In the genomic region with DNA sequence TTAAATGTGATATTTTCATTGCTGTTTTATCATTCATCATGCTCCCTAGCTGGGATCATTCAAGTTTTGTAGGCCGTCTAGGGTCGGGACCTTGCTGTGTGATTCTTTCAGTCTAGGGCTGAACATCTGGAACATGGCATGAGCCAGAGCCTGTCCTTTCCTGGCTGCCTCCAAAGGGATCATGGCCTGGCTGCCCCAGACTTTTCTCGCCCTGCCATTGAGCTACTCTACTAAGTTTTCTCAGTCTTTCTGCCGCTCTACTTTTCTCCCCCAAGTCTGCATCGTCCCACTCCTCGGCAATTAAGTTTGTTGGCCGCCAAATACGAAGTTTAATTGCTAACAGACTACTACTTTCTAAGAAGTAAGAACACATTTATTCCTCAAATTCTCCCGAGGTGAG, we compare ENCODE assay signal across 8 mouse cellular contexts. TPM values are rescaled to one million over a fixed set of nuclear protein-coding genes. Genes with fewer than 3 reads are reported as not detected.
A peak's percentile ranks its signal among the peaks of the same experiment; 100 is the strongest.
DNase-seq lines count a peak whose midpoint lies in the region; ATAC-seq and TF ChIP-seq lines count a peak whose summit lies in the region.

No protein-coding gene starts in this region.

- no peaks in the 10 kb centered on the region for H3K27me3 ChIP-seq in hindbrain, embryonic 10.5 days (ENCODE audit: insufficient read depth, poor library complexity, severe bottlenecking)
- H3K27me3 ChIP-seq in liver, embryonic 14.5 days (ENCODE audit: control insufficient read depth, insufficient read depth, low read length): no peaks in the 10 kb centered on the region
- H3K27me3 ChIP-seq in stomach, postnatal 0 days (ENCODE audit: control insufficient read depth, insufficient read depth, low read length): no peaks in the 10 kb centered on the region

- no peak for TF ChIP-seq EP300 in liver, embryonic 14.5 days (IDR thresholded peaks at IDR 0.05; ENCODE audit: low read depth)
- no peak for TF ChIP-seq EP300 in stomach, postnatal 0 days (optimal IDR thresholded peaks at IDR 0.05)

- peaks cover 61% of the 10 kb centered on the region for H3K36me3 ChIP-seq in hindbrain, embryonic 10.5 days
- peaks cover 30% of the 10 kb centered on the region for H3K36me3 ChIP-seq in liver, embryonic 14.5 days (replicated peaks; ENCODE audit: control insufficient read depth, insufficient read depth, low read depth)
- H3K36me3 ChIP-seq in stomach, postnatal 0 days (ENCODE audit: control insufficient read depth, insufficient read depth, low read length): peaks cover 17% of the 10 kb centered on the region

- peak overlapping the region; percentile 94 for H3K9ac ChIP-seq in liver, embryonic 14.5 days (replicated peaks)
- H3K9ac ChIP-seq in stomach, postnatal 0 days (ENCODE audit: low read length): no peak overlapping the region; the same call in 1 of the 2 replicates

- H3K4me1 ChIP-seq in hindbrain, embryonic 10.5 days (replicated peaks): peaks cover 22% of the 10 kb centered on the region
- peaks cover 7% of the 10 kb centered on the region in 2 experiments for H3K4me1 ChIP-seq in liver, embryonic 14.5 days (replicated peaks; ENCODE audit: control insufficient read depth in 2 of 2, insufficient read depth in 2 of 2, low read length in 1 of 2)
- H3K4me1 ChIP-seq in stomach, postnatal 0 days (replicated peaks; ENCODE audit: control insufficient read depth, insufficient read depth): 0 out of 2 replicates have a peak, but pooled peaks cover 2% of the 10 kb centered on the region

- H3K27ac ChIP-seq in gastrocnemius, adult 2 months: peak overlapping the region; percentile 96
- H3K27ac ChIP-seq in hindbrain, embryonic 10.5 days: peak overlapping the region; percentile 92
- H3K27ac ChIP-seq in liver, embryonic 14.5 days: no peak overlapping the region
- H3K27ac ChIP-seq in stomach, postnatal 0 days (replicated peaks): no peak overlapping the region

- H3K9me3 ChIP-seq in hindbrain, embryonic 10.5 days: no peaks in the 10 kb centered on the region
- H3K9me3 ChIP-seq in liver, embryonic 14.5 days (ENCODE audit: control insufficient read depth, low read length): no peaks in the 10 kb centered on the region
- no peaks in the 10 kb centered on the region for H3K9me3 ChIP-seq in stomach, postnatal 0 days (ENCODE audit: control insufficient read depth, low read length)

- DNase-seq in gastrocnemius, adult 2 months: no peak
- DNase-seq in gastrocnemius, postnatal 10 days: no peak
- DNase-seq in c-Kit-negative CD71-positive TER-119-positive erythroid progenitor cells, embryonic 14.5 days (ENCODE audit: low read depth, low spot score): peak; percentile 11
- peak; percentile 49 for DNase-seq in hindbrain, embryonic 10.5 days (ENCODE audit: low spot score)
- no peak for DNase-seq in liver, embryonic 14.5 days (ENCODE audit: low read depth in 3 of 3, low spot score in 3 of 3)
- no peak for DNase-seq in stomach, postnatal 0 days (ENCODE audit: low spot score)
- no peak for DNase-seq in right cerebral cortex, postnatal 25 days
- DNase-seq in ovary, adult 18-20 months (ENCODE audit: low spot score): no peak

- WGBS in hindbrain, embryonic 10.5 days: 20% methylated on average over 9 of the region's 9 CpGs
- WGBS in liver, embryonic 14.5 days (ENCODE audit: insufficient replicate concordance): 26% methylated on average over 9 of the region's 9 CpGs
- 18% methylated on average over 9 of the region's 9 CpGs for WGBS in stomach, postnatal 0 days

- no peak for ATAC-seq in liver, embryonic 14.5 days (ENCODE audit: insufficient read depth)
- ATAC-seq in stomach, postnatal 0 days (ENCODE audit: low FRiP score, low TSS enrichment): no peak

- intact Hi-C loops in gastrocnemius, adult 2 months (cut with DNase I): loop anchor here (2.0 kb wide), 1 partner anchor 20 kb away; a partner anchor contains a TSS

- peak overlapping the region; percentile 80 for H3K4me2 ChIP-seq in liver, embryonic 14.5 days (ENCODE audit: low read depth)
- H3K4me2 ChIP-seq in stomach, postnatal 0 days (replicated peaks; ENCODE audit: low read depth): peak overlapping the region; percentile 84

- peak overlapping the region; percentile 80 for H3K4me3 ChIP-seq in gastrocnemius, adult 2 months
- peak overlapping the region; percentile 83 for H3K4me3 ChIP-seq in hindbrain, embryonic 10.5 days
- H3K4me3 ChIP-seq in liver, embryonic 14.5 days (ENCODE audit: insufficient read depth in 1 of 2, low read depth in 2 of 2, low read length in 2 of 2): peak overlapping the region; percentile 26 to 94
- H3K4me3 ChIP-seq in stomach, postnatal 0 days (ENCODE audit: low read depth, low read length): peak overlapping the region; percentile 89

- TF ChIP-seq CTCF in gastrocnemius, adult 2 months (IDR thresholded peaks at IDR 0.05): no peak
- TF ChIP-seq CTCF in liver, embryonic 14.5 days (IDR thresholded peaks at IDR 0.05; ENCODE audit: low read depth): no peak
- TF ChIP-seq CTCF in stomach, postnatal 0 days (IDR thresholded peaks at IDR 0.05; ENCODE audit: low read depth): no peak

RNA-seq across cellular contexts. Expression of a gene that starts 1.2 kb away (rescaled TPM):
- 10 to 100 TPM; 28.8 to 31.2 TPM for total RNA-seq in gastrocnemius, adult 2 months (2021)
- 10 to 100 TPM; 40.4 to 46.9 TPM for total RNA-seq in gastrocnemius, postnatal 10 days (2021)
- 64.0 and 67.6 TPM in 2 replicates for polyA plus RNA-seq in hindbrain, embryonic 10.5 days (2016; fragmentation: Nextera tagmentation; extraction: Ambion mirVana)
- polyA plus RNA-seq in liver, embryonic 14.5 days (2012; rRNA removed): 21.8 and 26.1 TPM in 2 replicates
- polyA plus RNA-seq in liver, embryonic 14.5 days (2014; fragmentation: Nextera tagmentation; extraction: Ambion mirVana): 25.0 and 25.8 TPM in 2 replicates
- polyA plus RNA-seq in stomach, postnatal 0 days (2015; fragmentation: Nextera tagmentation; extraction: Ambion mirVana): 57.3 and 58.7 TPM in 2 replicates

RNA-seq across cellular contexts. Expression of a gene that starts 19.5 kb away (rescaled TPM):
- total RNA-seq in gastrocnemius, adult 2 months (2021): 1 to 10 TPM; 1.6 to 2.3 TPM
- total RNA-seq in gastrocnemius, postnatal 10 days (2021): 1 to 10 TPM; 4.5 to 5.0 TPM
- polyA plus RNA-seq in hindbrain, embryonic 10.5 days (2016; fragmentation: Nextera tagmentation; extraction: Ambion mirVana): 18.4 and 24.2 TPM in 2 replicates
- polyA plus RNA-seq in liver, embryonic 14.5 days (2012; rRNA removed): 5.0 and 6.0 TPM in 2 replicates
- 4.8 and 5.1 TPM in 2 replicates for polyA plus RNA-seq in liver, embryonic 14.5 days (2014; fragmentation: Nextera tagmentation; extraction: Ambion mirVana)
- polyA plus RNA-seq in stomach, postnatal 0 days (2015; fragmentation: Nextera tagmentation; extraction: Ambion mirVana): 6.9 and 9.1 TPM in 2 replicates

RNA-seq across cellular contexts. Expression of a gene that starts 38.6 kb away (rescaled TPM):
- 100 to 1,000 TPM; 103 to 121 TPM for total RNA-seq in gastrocnemius, adult 2 months (2021)
- 100 to 1,000 TPM; 149 to 168 TPM for total RNA-seq in gastrocnemius, postnatal 10 days (2021)
- 405 and 407 TPM in 2 replicates for polyA plus RNA-seq in hindbrain, embryonic 10.5 days (2016; fragmentation: Nextera tagmentation; extraction: Ambion mirVana)
- polyA plus RNA-seq in liver, embryonic 14.5 days (2012; rRNA removed): 142 and 216 TPM in 2 replicates
- 412 and 420 TPM in 2 replicates for polyA plus RNA-seq in liver, embryonic 14.5 days (2014; fragmentation: Nextera tagmentation; extraction: Ambion mirVana)
- 368 and 397 TPM in 2 replicates for polyA plus RNA-seq in stomach, postnatal 0 days (2015; fragmentation: Nextera tagmentation; extraction: Ambion mirVana)

RNA-seq across cellular contexts. Expression of a gene that starts 44.2 kb away (rescaled TPM):
- 1 to 10 TPM; 2.7 to 7.7 TPM for total RNA-seq in gastrocnemius, adult 2 months (2021)
- 10 to 100 TPM; 42.2 to 60.5 TPM for total RNA-seq in gastrocnemius, postnatal 10 days (2021)
- polyA plus RNA-seq in hindbrain, embryonic 10.5 days (2016; fragmentation: Nextera tagmentation; extraction: Ambion mirVana): 85.1 and 87.4 TPM in 2 replicates
- polyA plus RNA-seq in liver, embryonic 14.5 days (2012; rRNA removed): 18.4 and 22.2 TPM in 2 replicates
- 21.3 and 23.2 TPM in 2 replicates for polyA plus RNA-seq in liver, embryonic 14.5 days (2014; fragmentation: Nextera tagmentation; extraction: Ambion mirVana)
- polyA plus RNA-seq in stomach, postnatal 0 days (2015; fragmentation: Nextera tagmentation; extraction: Ambion mirVana): 85.6 and 97.0 TPM in 2 replicates

RNA-seq across cellular contexts. Expression of a gene that starts 52.2 kb away (rescaled TPM):
- total RNA-seq in gastrocnemius, adult 2 months (2021): 10 to 100 TPM; 29.2 to 30.8 TPM
- total RNA-seq in gastrocnemius, postnatal 10 days (2021): 10 to 100 TPM; 27.9 TPM
- 7.2 and 8.0 TPM in 2 replicates for polyA plus RNA-seq in hindbrain, embryonic 10.5 days (2016; fragmentation: Nextera tagmentation; extraction: Ambion mirVana)
- 30.3 and 31.1 TPM in 2 replicates for polyA plus RNA-seq in liver, embryonic 14.5 days (2012; rRNA removed)
- 38.8 and 40.8 TPM in 2 replicates for polyA plus RNA-seq in liver, embryonic 14.5 days (2014; fragmentation: Nextera tagmentation; extraction: Ambion mirVana)
- polyA plus RNA-seq in stomach, postnatal 0 days (2015; fragmentation: Nextera tagmentation; extraction: Ambion mirVana): 28.4 and 33.6 TPM in 2 replicates

Comparison
In these comparisons a context has a peak if more than half of its experiments do, and no peak if none do; other contexts are left out.
1. DNase-seq: peak in c-Kit-negative CD71-positive TER-119-positive erythroid progenitor cells, embryonic 14.5 days (single experiment) and hindbrain, embryonic 10.5 days (single experiment); none in gastrocnemius, adult 2 months (single experiment), gastrocnemius, postnatal 10 days (single experiment), liver, embryonic 14.5 days (0 of 3), stomach, postnatal 0 days (single experiment), right cerebral cortex, postnatal 25 days (single experiment) and ovary, adult 18-20 months (single experiment).
2. H3K27ac ChIP-seq: peak in gastrocnemius, adult 2 months (single experiment) and hindbrain, embryonic 10.5 days (single experiment); none in liver, embryonic 14.5 days (single experiment) and stomach, postnatal 0 days (single experiment).
3. Peak in every context shown above with its lines, with median percentiles within 50 percentile points of each other: H3K4me3 ChIP-seq.